Mouse (Mus musculus) adrenal gland, postnatal 25 days (tissue): ENCODE data around the gene Insc. TPM values are rescaled to one million over a fixed set of nuclear protein-coding genes. Genes with fewer than 3 reads are reported as not detected.
"Not testable (repeated sequence)": the region's sequence is repeated elsewhere in the genome, so short reads cannot be mapped to it uniquely, and the experiment has no call there.

Experiments
- DNase-seq: peaks from one replicate; pipeline ENCODE4 v3.0.0; 2021; ENCODE audit warnings: mixed read lengths
- long read RNA-seq: library from polyadenylated mRNA; stranded (forward); transcript quantifications from one replicate; pipeline ENCODE4 v2.0.0, GENCODE M21; 2021
- total RNA-seq: library from RNA; stranded (reverse); gene quantifications from 2 replicates; pipeline ENCODE4 v1.2.3, GENCODE M21; 2021

Insc gene
- 1.5 and 2.6 TPM in 2 replicates for total RNA-seq
- long read RNA-seq, transcript Insc-201 (13 exons, 2,170 nt): major isoform, 5 of 28 reads
- long read RNA-seq, partial matches to known transcripts: 14 of 28 reads
- long read RNA-seq, other reads (novel, unspliced or antisense): 5 of 28 reads

- no peak for DNase-seq
Measured at GRCm38 (mm10) chr7:114743022-114743780, at the start of gene Insc. TSS of gene Insc (plus strand) at chr7:114743694.

- DNase-seq: no peak
Measured at GRCm38 (mm10) chr7:114700871-114701270, 42.6 kb upstream of the Insc start.

- no peak for DNase-seq
Measured at GRCm38 (mm10) chr7:114706716-114707115, 36.8 kb upstream of the Insc start.

- no peak for DNase-seq
Measured at GRCm38 (mm10) chr7:114707398-114707797, 36.1 kb upstream of the Insc start.

- DNase-seq: no peak
Measured at GRCm38 (mm10) chr7:114710419-114710818, 33.1 kb upstream of the Insc start.

- no peak for DNase-seq
Measured at GRCm38 (mm10) chr7:114712523-114712922, 31.0 kb upstream of the Insc start.

GRCm38 (mm10) chr7:114718300-114718699, 25.2 kb upstream of the Insc start, which contains the start of gene Calcb:
TSS of gene Calcb (plus strand) at chr7:114718643.
- DNase-seq: no peak

- peak; percentile 56 for DNase-seq
Measured at GRCm38 (mm10) chr7:114719381-114720131, 23.9 kb upstream of the Insc start.

- DNase-seq: not testable (repeated sequence)
Measured at GRCm38 (mm10) chr7:114729696-114730095, 13.8 kb upstream of the Insc start.

GRCm38 (mm10) chr7:114731175-114731574, 12.3 kb upstream of the Insc start:
- peak; percentile 45 for DNase-seq

- not testable (repeated sequence) for DNase-seq
Measured at GRCm38 (mm10) chr7:114731700-114732099, 11.8 kb upstream of the Insc start.

- DNase-seq: no peak
Measured at GRCm38 (mm10) chr7:114736256-114736655, 7.2 kb upstream of the Insc start.

- DNase-seq: no peak
Measured at GRCm38 (mm10) chr7:114738166-114738565, 5.3 kb upstream of the Insc start.

- DNase-seq: peak; percentile 29
Measured at GRCm38 (mm10) chr7:114740360-114741165, 2.9 kb upstream of the Insc start.

- peak; percentile 37 for DNase-seq
Measured at GRCm38 (mm10) chr7:114744639-114745245, 1.2 kb downstream of the Insc start.

- peak; percentile 28 for DNase-seq
Measured at GRCm38 (mm10) chr7:114745481-114746271, 2.2 kb downstream of the Insc start.

- DNase-seq: no peak
Measured at GRCm38 (mm10) chr7:114747596-114747995, 4.1 kb downstream of the Insc start.

GRCm38 (mm10) chr7:114748239-114748638, 4.7 kb downstream of the Insc start:
- no peak for DNase-seq

- no peak for DNase-seq
Measured at GRCm38 (mm10) chr7:114753471-114753870, 10.0 kb downstream of the Insc start.

- DNase-seq: no peak
Measured at GRCm38 (mm10) chr7:114754196-114754595, 10.7 kb downstream of the Insc start.

- DNase-seq: no peak
Measured at GRCm38 (mm10) chr7:114754626-114755025, 11.1 kb downstream of the Insc start.
